Mouse (Mus musculus): Measurements from ENCODE around the gene D130043K22Rik.

- TF ChIP-seq CTCF (IDR thresholded peaks at IDR 0.05; ENCODE audit: control insufficient read depth, insufficient read depth, low read length) (no peak), POLR2A (IDR thresholded peaks at IDR 0.05; ENCODE audit: borderline replicate concordance, control insufficient read depth, low read depth, low read length) (no peak)
Measured at GRCm38 (mm10) chr13:24942512-24943282, 97.8 kb downstream of the D130043K22Rik start, which contains the start of gene Gpld1.
